ENCODE assay signal across 10 mouse cellular contexts in the genomic region with DNA sequence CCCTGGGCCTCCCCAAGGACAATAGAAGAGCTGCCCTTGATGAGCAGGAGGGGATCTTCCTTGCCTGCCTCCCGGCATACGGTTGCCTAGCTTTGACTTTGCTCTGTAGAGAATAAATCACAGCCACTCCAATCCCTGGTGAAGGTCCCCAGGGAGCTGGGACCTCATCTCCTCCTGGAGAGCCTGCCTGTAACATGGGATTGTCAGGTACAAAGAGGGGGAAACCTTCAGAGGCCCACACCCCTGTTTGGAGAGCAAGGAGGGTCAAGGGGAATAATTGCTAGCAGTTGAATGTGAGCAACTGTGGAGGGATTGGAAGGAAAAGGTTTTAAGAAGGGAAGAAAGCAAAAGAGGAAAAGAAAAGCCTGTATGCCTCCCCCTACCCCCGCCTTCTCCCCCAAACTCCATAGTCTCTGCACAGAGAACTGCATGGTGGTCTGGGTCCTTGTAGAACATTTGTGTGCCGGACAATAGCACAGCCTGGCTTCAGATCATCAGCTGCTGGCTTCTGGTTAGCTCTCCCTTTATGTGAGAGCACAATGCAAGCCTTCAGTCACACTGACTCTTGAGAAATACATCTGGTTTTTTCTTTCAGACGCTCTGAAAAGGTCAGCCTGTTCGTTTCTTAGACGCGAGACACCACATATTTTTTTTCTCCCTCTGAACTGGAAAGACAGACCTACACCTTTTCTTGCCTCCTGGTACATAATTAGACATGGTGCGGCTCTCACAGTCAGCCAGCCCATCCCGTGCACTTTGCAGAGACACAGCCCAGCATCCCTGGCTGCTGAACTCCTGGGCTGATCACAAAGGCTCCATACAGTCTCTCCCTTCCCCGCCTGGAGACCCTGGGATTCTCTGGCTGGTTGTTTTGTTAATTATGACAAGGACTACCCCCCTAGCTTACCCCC.
DNase-seq lines count a peak whose midpoint lies in the region; ATAC-seq and TF ChIP-seq lines count a peak whose summit lies in the region.
"Had no signal": no experiment of that assay in that cellular context is flagged by ENCODE, and none has a peak within 500 bp of the region (broad histone marks: within the 10 kb centered on the region; RNA-seq: fewer than 3 reads in every experiment).

No protein-coding gene starts in this region.

- no peak for TF ChIP-seq CTCF in hindbrain, postnatal 0 days (IDR thresholded peaks at IDR 0.05; ENCODE audit: low read depth)

- no peak overlapping the region for H3K9ac ChIP-seq in embryonic facial prominence, embryonic 15.5 days
- H3K9ac ChIP-seq in hindbrain, postnatal 0 days (replicated peaks; ENCODE audit: low read length) = peak overlapping the region; percentile 21; the same call in 1 of the 2 replicates
- peak overlapping the region; percentile 58 for H3K9ac ChIP-seq in neural tube, embryonic 13.5 days
- H3K9ac ChIP-seq: liver, embryonic 14.5 days had no signal

- no peaks in the 10 kb centered on the region for H3K36me3 ChIP-seq in heart, embryonic 10.5 days
- no peaks in the 10 kb centered on the region for H3K36me3 ChIP-seq in embryonic facial prominence, embryonic 15.5 days
- no peaks in the 10 kb centered on the region for H3K36me3 ChIP-seq in hindbrain, postnatal 0 days (ENCODE audit: insufficient read depth, low read length)
- no peaks in the 10 kb centered on the region for H3K36me3 ChIP-seq in neural tube, embryonic 13.5 days

- no peak overlapping the region for H3K4me3 ChIP-seq in heart, embryonic 10.5 days
- no peak overlapping the region for H3K4me3 ChIP-seq in embryonic facial prominence, embryonic 15.5 days (replicated peaks)
- H3K4me3 ChIP-seq in hindbrain, postnatal 0 days (ENCODE audit: low read length) = no peak overlapping the region
- no peak overlapping the region for H3K4me3 ChIP-seq in neural tube, embryonic 13.5 days

- 0 out of 2 replicates have a peak overlapping the region, but pooled peaks have one; percentile 10 for H3K4me2 ChIP-seq in embryonic facial prominence, embryonic 15.5 days (replicated peaks)
- peak overlapping the region; percentile 30 for H3K4me2 ChIP-seq in hindbrain, postnatal 0 days (ENCODE audit: low read depth, low read length)
- H3K4me2 ChIP-seq in neural tube, embryonic 13.5 days = peak overlapping the region; percentile 36

- WGBS in heart, embryonic 10.5 days = 66% methylated on average over 11 of the region's 11 CpGs
- WGBS in embryonic facial prominence, embryonic 15.5 days = 27% methylated on average over 11 of the region's 11 CpGs
- 10% methylated on average over 11 of the region's 11 CpGs for WGBS in hindbrain, postnatal 0 days
- WGBS in neural tube, embryonic 13.5 days = 9% methylated on average over 11 of the region's 11 CpGs

- DNase-seq in heart, embryonic 10.5 days (ENCODE audit: low spot score) = no peak
- DNase-seq in heart, postnatal 25 days (ENCODE audit: low spot score) = no peak
- peak; percentile 68 for DNase-seq in hindbrain, postnatal 0 days (ENCODE audit: low spot score)
- DNase-seq in urinary bladder, postnatal 10 days (ENCODE audit: low spot score) = no peak
- DNase-seq in liver = no peak
- no peak for DNase-seq in ovary, postnatal 36 days (ENCODE audit: low spot score)
- DNase-seq: cerebellum, adult 9-11 months had no signal

- no peaks in the 10 kb centered on the region for H3K9me3 ChIP-seq in heart, embryonic 10.5 days
- H3K9me3 ChIP-seq in embryonic facial prominence, embryonic 15.5 days (replicated peaks) = no peaks in the 10 kb centered on the region
- no peaks in the 10 kb centered on the region for H3K9me3 ChIP-seq in hindbrain, postnatal 0 days (ENCODE audit: low read length)
- H3K9me3 ChIP-seq in neural tube, embryonic 13.5 days = no peaks in the 10 kb centered on the region

- H3K4me1 ChIP-seq in heart, embryonic 10.5 days = peaks cover 11% of the 10 kb centered on the region
- peaks cover 13% of the 10 kb centered on the region; the same call in 1 of the 2 replicates for H3K4me1 ChIP-seq in embryonic facial prominence, embryonic 15.5 days
- peaks cover 5% of the 10 kb centered on the region; the same call in 1 of the 2 replicates for H3K4me1 ChIP-seq in hindbrain, postnatal 0 days (ENCODE audit: insufficient read depth, low read length)
- peaks cover 28% of the 10 kb centered on the region for H3K4me1 ChIP-seq in neural tube, embryonic 13.5 days (replicated peaks)

- ATAC-seq in embryonic facial prominence, embryonic 15.5 days (ENCODE audit: insufficient number of reproducible peaks, low FRiP score, low TSS enrichment, low read depth) = peak; percentile 47; the same call in 1 of the 2 replicates
- ATAC-seq in hindbrain, postnatal 0 days = peak; percentile 90
- peak; percentile 95 for ATAC-seq in neural tube, embryonic 13.5 days (ENCODE audit: low read depth)

- peak overlapping the region; percentile 25; the same call in 1 of the 2 replicates for H3K27ac ChIP-seq in heart, embryonic 10.5 days
- no peak overlapping the region for H3K27ac ChIP-seq in embryonic facial prominence, embryonic 15.5 days (replicated peaks)
- H3K27ac ChIP-seq in hindbrain, postnatal 0 days = peak overlapping the region; percentile 66
- H3K27ac ChIP-seq in neural tube, embryonic 13.5 days (replicated peaks) = peak overlapping the region; percentile 89
- H3K27ac ChIP-seq: liver, embryonic 14.5 days had no signal

- H3K27me3 ChIP-seq in heart, embryonic 10.5 days (ENCODE audit: insufficient read depth, poor library complexity, severe bottlenecking) = no peaks in the 10 kb centered on the region
- no peaks in the 10 kb centered on the region for H3K27me3 ChIP-seq in embryonic facial prominence, embryonic 15.5 days
- H3K27me3 ChIP-seq in hindbrain, postnatal 0 days (ENCODE audit: insufficient read depth, low read length) = no peaks in the 10 kb centered on the region
- H3K27me3 ChIP-seq in neural tube, embryonic 13.5 days = no peaks in the 10 kb centered on the region

- intact Hi-C loops in heart, postnatal 25 days (cut with DNase I) = no loop called here
